Mouse (Mus musculus): ENCODE measurements around the gene Apopt1. TPM values are rescaled to one million over a fixed set of nuclear protein-coding genes. Genes with fewer than 3 reads are reported as not detected.

Gene Apopt1
- polyA plus RNA-seq, 1 experiment: 29.9 TPM

DNA sequence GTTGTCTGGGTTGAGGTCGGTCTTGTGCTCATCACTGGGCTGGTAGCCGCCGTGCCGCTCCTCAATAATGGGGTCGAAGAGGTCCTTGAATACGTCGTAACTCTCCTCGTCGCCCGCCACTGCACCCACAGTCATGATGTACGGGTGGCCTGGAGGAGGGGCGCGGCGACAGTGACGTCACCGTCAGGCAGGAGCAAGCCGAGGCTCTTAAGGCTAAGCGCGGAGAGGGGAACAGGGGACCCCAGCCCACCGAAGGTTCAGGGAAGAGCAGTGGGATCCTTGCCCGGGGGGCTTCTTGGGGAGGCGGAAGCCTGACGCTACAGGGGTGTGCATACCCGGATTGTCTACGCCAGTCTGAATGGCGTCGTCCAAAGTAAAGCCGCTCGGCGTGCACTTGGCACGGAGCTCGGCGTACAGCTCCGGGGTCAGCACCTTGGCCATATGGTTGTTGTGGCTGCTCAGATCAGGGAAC lies 41.6 kb upstream of the Apopt1 start:
- no peaks in the 10 kb centered on the region for H3K36me3 ChIP-seq (ENCODE audit: control insufficient read depth, insufficient read depth)
- no peaks in the 10 kb centered on the region for H3K79me3 ChIP-seq (ENCODE audit: low read depth)
- H3K79me2 ChIP-seq (ENCODE audit: control insufficient read depth, insufficient read depth): no peaks in the 10 kb centered on the region
- peak overlapping the region; percentile 26 for H3K4me3 ChIP-seq (ENCODE audit: insufficient read depth, poor library complexity, severe bottlenecking)
- H3K27me3 ChIP-seq (ENCODE audit: control insufficient read depth, insufficient read depth, insufficient read length): no peaks in the 10 kb centered on the region
- H3ac ChIP-seq (ENCODE audit: control insufficient read depth, insufficient read length, low read depth): peak overlapping the region; percentile 4
- TF ChIP-seq CTCF (IDR thresholded peaks at IDR 0.05; ENCODE audit: control insufficient read depth, insufficient read depth, insufficient read length) (no peak), MYOD1 (IDR thresholded peaks at IDR 0.05; ENCODE audit: control insufficient read depth, insufficient read length, low read depth) (no peak), FOSL1 (IDR thresholded peaks at IDR 0.05; ENCODE audit: insufficient read depth, low read length, poor library complexity, severe bottlenecking) (no peak), CEBPB (IDR thresholded peaks at IDR 0.05; ENCODE audit: low read depth) (no peak), USF1 (IDR thresholded peaks at IDR 0.05; ENCODE audit: low read depth) (no peak), MYOG (IDR thresholded peaks at IDR 0.05; ENCODE audit: control insufficient read depth, extremely low read depth, insufficient read length) (no peak), MAX (IDR thresholded peaks at IDR 0.05) (no peak)

DNA sequence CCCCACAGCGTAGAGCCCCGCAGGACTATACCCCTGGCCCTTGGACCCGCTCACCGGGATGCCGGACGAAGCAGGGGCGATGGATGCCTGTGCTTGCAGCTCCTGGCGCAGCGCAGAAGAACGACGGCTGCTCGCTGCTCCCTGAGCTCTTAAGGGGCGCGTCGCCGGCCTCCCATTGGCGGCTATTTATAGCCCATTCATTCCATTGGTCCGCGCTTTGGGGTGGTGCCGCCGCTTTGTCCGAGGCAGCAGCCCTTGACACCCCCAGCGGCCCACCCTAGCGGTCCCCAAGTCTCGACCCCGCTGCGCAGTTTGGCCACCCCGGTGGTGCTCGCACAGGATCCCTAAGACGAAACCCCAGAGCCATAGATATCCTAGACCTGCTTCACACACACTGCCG lies 40.9 kb upstream of the Apopt1 start, which contains the start of gene Ckb:
Gene Ckb, minus strand, starts transcription at position 163 of the 400 bp plus-strand sequence.
- Histone ChIP-seq H3K27me3 (ENCODE audit: control insufficient read depth, insufficient read depth, insufficient read length) (no peaks in the 10 kb centered on the region), H3K36me3 (ENCODE audit: control insufficient read depth, insufficient read depth) (no peaks in the 10 kb centered on the region), H3ac (ENCODE audit: control insufficient read depth, insufficient read length, low read depth) (peak within 1 kb of the TSS; percentile 74), H3K79me3 (ENCODE audit: low read depth) (no peaks in the 10 kb centered on the region), H3K79me2 (ENCODE audit: control insufficient read depth, insufficient read depth) (no peaks in the 10 kb centered on the region), H3K4me3 (ENCODE audit: insufficient read depth, poor library complexity, severe bottlenecking) (peak within 1 kb of the TSS; percentile 26)
- TF ChIP-seq MYOG (IDR thresholded peaks at IDR 0.05; ENCODE audit: control insufficient read depth, extremely low read depth, insufficient read length): no peak
- no peak for TF ChIP-seq FOSL1 (IDR thresholded peaks at IDR 0.05; ENCODE audit: insufficient read depth, low read length, poor library complexity, severe bottlenecking)
- no peak for TF ChIP-seq MYOD1 (IDR thresholded peaks at IDR 0.05; ENCODE audit: control insufficient read depth, insufficient read length, low read depth)
- no peak for TF ChIP-seq MAX (IDR thresholded peaks at IDR 0.05)
- no peak for TF ChIP-seq CEBPB (IDR thresholded peaks at IDR 0.05; ENCODE audit: low read depth)
- no peak for TF ChIP-seq USF1 (IDR thresholded peaks at IDR 0.05; ENCODE audit: low read depth)

DNA sequence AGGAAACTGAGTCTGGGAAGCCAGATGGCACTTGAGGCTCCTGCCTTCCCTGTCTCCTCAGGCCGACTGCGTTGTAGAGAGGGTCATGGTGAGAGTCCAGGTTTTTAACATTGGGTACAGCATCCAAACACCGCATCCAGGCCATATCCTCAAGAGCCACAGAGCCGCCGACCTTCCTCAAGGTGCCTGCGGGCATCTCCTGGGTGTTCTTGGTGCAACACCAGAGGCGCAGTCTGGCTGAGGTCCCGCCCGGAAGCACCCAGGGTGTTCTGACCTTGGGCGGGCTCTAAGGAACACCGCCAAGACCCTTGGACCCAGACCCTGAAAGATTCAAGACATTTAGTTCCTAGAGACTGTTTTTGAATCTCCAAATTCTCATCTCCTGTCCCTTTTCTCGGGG lies 40.5 kb upstream of the Apopt1 start:
- Histone ChIP-seq H3K27me3 (ENCODE audit: control insufficient read depth, insufficient read depth, insufficient read length) (no peaks in the 10 kb centered on the region), H3K79me3 (ENCODE audit: low read depth) (no peaks in the 10 kb centered on the region), H3K4me3 (ENCODE audit: insufficient read depth, poor library complexity, severe bottlenecking) (no peak overlapping the region), H3K79me2 (ENCODE audit: control insufficient read depth, insufficient read depth) (no peaks in the 10 kb centered on the region), H3ac (ENCODE audit: control insufficient read depth, insufficient read length, low read depth) (no peak overlapping the region), H3K36me3 (ENCODE audit: control insufficient read depth, insufficient read depth) (no peaks in the 10 kb centered on the region)
- no peak for TF ChIP-seq MAX (IDR thresholded peaks at IDR 0.05)

DNA sequence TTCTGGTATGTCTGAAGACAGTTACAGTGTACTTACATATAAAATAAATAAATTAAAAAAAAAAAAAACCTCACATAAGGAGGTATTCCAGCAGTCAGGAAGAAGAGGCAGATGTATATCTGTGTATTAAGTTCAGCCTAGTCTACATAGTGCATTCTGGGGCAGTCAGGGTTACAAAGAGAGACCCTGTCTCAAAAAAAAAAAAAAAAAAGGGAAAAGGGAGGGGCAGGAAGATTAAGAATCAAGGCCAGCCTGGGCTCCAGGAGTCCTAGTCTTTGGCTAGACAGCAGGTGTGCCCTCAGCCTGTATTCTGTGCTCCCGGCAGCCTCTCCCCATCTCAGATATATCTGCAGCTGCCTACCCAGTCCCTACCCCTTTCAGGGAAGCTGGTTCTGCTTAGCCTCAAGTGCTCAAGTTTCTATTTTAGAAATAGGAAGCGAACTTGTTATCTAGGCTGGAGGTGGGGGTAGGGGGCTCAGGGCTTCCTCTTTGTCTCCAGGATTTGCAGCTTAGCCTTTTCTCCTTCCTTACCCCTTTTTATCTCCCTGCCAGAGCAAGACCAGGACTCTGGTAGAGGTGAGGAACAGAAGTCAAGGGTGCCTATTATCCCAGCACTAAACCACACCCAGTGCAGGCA lies 38.1 kb upstream of the Apopt1 start:
- Histone ChIP-seq H3K36me3 (ENCODE audit: control insufficient read depth, insufficient read depth) (no peaks in the 10 kb centered on the region), H3K79me2 (ENCODE audit: control insufficient read depth, insufficient read depth) (peaks cover 19% of the 10 kb centered on the region), H3K4me3 (ENCODE audit: insufficient read depth, poor library complexity, severe bottlenecking) (no peak overlapping the region), H3K79me3 (ENCODE audit: low read depth) (peaks cover 14% of the 10 kb centered on the region), H3ac (ENCODE audit: control insufficient read depth, insufficient read length, low read depth) (no peak overlapping the region), H3K27me3 (ENCODE audit: control insufficient read depth, insufficient read depth, insufficient read length) (no peaks in the 10 kb centered on the region)
- TF ChIP-seq CEBPB (IDR thresholded peaks at IDR 0.05; ENCODE audit: low read depth) (no peak), FOSL1 (IDR thresholded peaks at IDR 0.05; ENCODE audit: insufficient read depth, low read length, poor library complexity, severe bottlenecking) (no peak), MAX (IDR thresholded peaks at IDR 0.05) (no peak), MYOD1 (IDR thresholded peaks at IDR 0.05; ENCODE audit: control insufficient read depth, insufficient read length, low read depth) (no peak), USF1 (IDR thresholded peaks at IDR 0.05; ENCODE audit: low read depth) (no peak), CTCF (IDR thresholded peaks at IDR 0.05; ENCODE audit: control insufficient read depth, insufficient read depth, insufficient read length) (no peak), MYOG (IDR thresholded peaks at IDR 0.05; ENCODE audit: control insufficient read depth, extremely low read depth, insufficient read length) (no peak)

DNA sequence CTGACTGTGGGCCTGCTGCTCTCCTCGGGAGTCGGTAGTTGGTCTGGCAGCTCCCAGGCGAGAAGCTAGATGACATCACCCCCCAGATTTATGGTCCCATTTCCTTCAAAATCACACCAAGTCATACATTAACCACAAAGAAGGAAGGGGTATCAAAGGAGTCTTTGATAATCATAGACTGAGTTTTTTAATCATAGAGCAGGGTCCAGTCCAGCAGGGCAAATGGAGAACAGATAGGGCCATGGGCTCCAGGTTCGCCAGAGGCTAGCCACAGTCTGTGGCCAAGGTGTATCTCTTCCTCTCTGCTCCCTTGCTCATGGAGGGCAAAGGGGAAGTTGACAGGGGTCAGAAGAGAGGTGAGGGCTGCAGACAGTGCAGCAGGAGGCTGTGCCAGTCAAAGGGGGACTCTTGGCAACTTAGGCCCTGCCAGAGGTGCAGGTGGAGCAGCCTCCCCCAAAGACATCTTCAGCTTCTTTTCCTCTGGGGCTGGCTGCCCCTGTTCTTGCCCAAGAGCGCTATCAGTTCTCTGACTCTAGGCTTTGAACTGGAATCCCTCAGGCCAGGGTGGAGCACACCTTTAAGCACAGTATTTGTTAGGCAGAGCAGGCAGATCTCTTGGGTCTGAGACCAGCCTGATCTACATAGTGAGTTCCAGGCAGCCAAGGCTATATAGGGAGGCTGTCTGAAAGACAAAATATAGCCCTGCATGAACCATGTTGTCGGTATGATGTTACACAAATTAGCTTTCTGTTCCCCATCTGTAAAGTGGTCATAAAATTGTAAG lies 37.1 kb upstream of the Apopt1 start:
- Histone ChIP-seq H3K79me2 (ENCODE audit: control insufficient read depth, insufficient read depth) (peaks cover 19% of the 10 kb centered on the region), H3K27me3 (ENCODE audit: control insufficient read depth, insufficient read depth, insufficient read length) (no peaks in the 10 kb centered on the region), H3K36me3 (ENCODE audit: control insufficient read depth, insufficient read depth) (peaks cover 7% of the 10 kb centered on the region), H3K79me3 (ENCODE audit: low read depth) (peaks cover 16% of the 10 kb centered on the region), H3K4me3 (ENCODE audit: insufficient read depth, poor library complexity, severe bottlenecking) (no peak overlapping the region), H3ac (ENCODE audit: control insufficient read depth, insufficient read length, low read depth) (no peak overlapping the region)
- no peak for TF ChIP-seq CTCF (IDR thresholded peaks at IDR 0.05; ENCODE audit: control insufficient read depth, insufficient read depth, insufficient read length)
- TF ChIP-seq MYOD1 (IDR thresholded peaks at IDR 0.05; ENCODE audit: control insufficient read depth, insufficient read length, low read depth): no peak

DNA sequence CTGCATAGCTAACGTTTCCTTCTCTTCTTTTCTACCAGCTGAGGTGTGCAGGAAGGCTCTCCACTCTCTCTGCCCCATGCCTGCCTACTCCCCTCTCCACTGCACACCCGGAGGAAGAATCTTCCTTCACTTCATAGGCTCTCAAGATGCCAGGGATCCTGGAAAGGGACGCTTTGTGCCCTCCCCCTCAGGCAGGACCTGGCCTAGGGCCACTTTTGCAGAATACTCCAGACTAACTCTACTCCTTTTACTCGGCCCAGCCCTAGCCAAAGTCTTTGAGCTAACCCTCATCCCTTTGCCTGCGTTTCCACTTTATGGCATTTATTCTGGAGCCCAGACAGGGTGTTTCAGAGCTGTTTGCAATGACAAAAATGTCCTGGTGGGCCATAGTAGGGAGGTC lies 35.6 kb upstream of the Apopt1 start:
- TF ChIP-seq MYOD1 (IDR thresholded peaks at IDR 0.05; ENCODE audit: control insufficient read depth, insufficient read length, low read depth) (no peak), MYOG (IDR thresholded peaks at IDR 0.05; ENCODE audit: control insufficient read depth, extremely low read depth, insufficient read length) (no peak), FOSL1 (IDR thresholded peaks at IDR 0.05; ENCODE audit: insufficient read depth, low read length, poor library complexity, severe bottlenecking) (no peak), CEBPB (IDR thresholded peaks at IDR 0.05; ENCODE audit: low read depth) (no peak), CTCF (IDR thresholded peaks at IDR 0.05; ENCODE audit: control insufficient read depth, insufficient read depth, insufficient read length) (no peak), MAX (IDR thresholded peaks at IDR 0.05) (no peak), USF1 (IDR thresholded peaks at IDR 0.05; ENCODE audit: low read depth) (no peak)
- Histone ChIP-seq H3K27me3 (ENCODE audit: control insufficient read depth, insufficient read depth, insufficient read length) (no peaks in the 10 kb centered on the region), H3K79me2 (ENCODE audit: control insufficient read depth, insufficient read depth) (peaks cover 19% of the 10 kb centered on the region), H3K36me3 (ENCODE audit: control insufficient read depth, insufficient read depth) (peaks cover 16% of the 10 kb centered on the region), H3K79me3 (ENCODE audit: low read depth) (peaks cover 16% of the 10 kb centered on the region), H3ac (ENCODE audit: control insufficient read depth, insufficient read length, low read depth) (peak overlapping the region; percentile 98), H3K4me3 (ENCODE audit: insufficient read depth, poor library complexity, severe bottlenecking) (peak overlapping the region; percentile 97)

Measured in C2C12 (cell line).